Mouse (Mus musculus): ENCODE results near the gene Ufd1.

The Ufd1 gene

GRCm38 (mm10) chr16:18811468-18812384 lies at the start of gene Ufd1, which contains the start of gene Cdc45:
Gene Ufd1 (plus strand): TSS chr16:18811779.
Gene Cdc45 (minus strand): TSS chr16:18811987.
- DNase-seq (ENCODE audit: low read depth, low spot score), result peak; percentile 88

- DNase-seq (ENCODE audit: low read depth, low spot score), result no peak
Measured at GRCm38 (mm10) chr16:18762960-18763359, 48.6 kb upstream of the Ufd1 start.

- no peak for DNase-seq (ENCODE audit: low read depth, low spot score)
Measured at GRCm38 (mm10) chr16:18766390-18766789, 45.2 kb upstream of the Ufd1 start.

GRCm38 (mm10) chr16:18769501-18769900 lies 42.1 kb upstream of the Ufd1 start:
- DNase-seq (ENCODE audit: low read depth, low spot score), result no peak

- DNase-seq (ENCODE audit: low read depth, low spot score), result no peak
Measured at GRCm38 (mm10) chr16:18773936-18774335, 37.6 kb upstream of the Ufd1 start.

- DNase-seq (ENCODE audit: low read depth, low spot score), result no peak
Measured at GRCm38 (mm10) chr16:18775621-18776555, 35.7 kb upstream of the Ufd1 start.

- peak; percentile 39 for DNase-seq (ENCODE audit: low read depth, low spot score)
Measured at GRCm38 (mm10) chr16:18776556-18777100, 35.0 kb upstream of the Ufd1 start, which contains the start of gene Cldn5. Gene Cldn5 (plus strand): TSS chr16:18776847.

- no peak for DNase-seq (ENCODE audit: low read depth, low spot score)
Measured at GRCm38 (mm10) chr16:18777101-18778080, 34.2 kb upstream of the Ufd1 start.

- DNase-seq (ENCODE audit: low read depth, low spot score), result no peak
Measured at GRCm38 (mm10) chr16:18778461-18778860, 33.1 kb upstream of the Ufd1 start.

GRCm38 (mm10) chr16:18781810-18782209 lies 29.8 kb upstream of the Ufd1 start:
- no peak for DNase-seq (ENCODE audit: low read depth, low spot score)

GRCm38 (mm10) chr16:18785025-18785424 lies 26.6 kb upstream of the Ufd1 start:
- DNase-seq (ENCODE audit: low read depth, low spot score), result no peak

GRCm38 (mm10) chr16:18785485-18785884 lies 26.1 kb upstream of the Ufd1 start:
- no peak for DNase-seq (ENCODE audit: low read depth, low spot score)

- no peak for DNase-seq (ENCODE audit: low read depth, low spot score)
Measured at GRCm38 (mm10) chr16:18786652-18787051, 24.9 kb upstream of the Ufd1 start.

- no peak for DNase-seq (ENCODE audit: low read depth, low spot score)
Measured at GRCm38 (mm10) chr16:18788627-18789406, 22.8 kb upstream of the Ufd1 start.

GRCm38 (mm10) chr16:18795223-18795899 lies 16.2 kb upstream of the Ufd1 start:
- DNase-seq (ENCODE audit: low read depth, low spot score), result no peak

- no peak for DNase-seq (ENCODE audit: low read depth, low spot score)
Measured at GRCm38 (mm10) chr16:18796645-18797044, 14.9 kb upstream of the Ufd1 start.

GRCm38 (mm10) chr16:18798151-18798550 lies 13.4 kb upstream of the Ufd1 start:
- no peak for DNase-seq (ENCODE audit: low read depth, low spot score)

- no peak for DNase-seq (ENCODE audit: low read depth, low spot score)
Measured at GRCm38 (mm10) chr16:18798841-18799240, 12.7 kb upstream of the Ufd1 start.

- DNase-seq (ENCODE audit: low read depth, low spot score), result no peak
Measured at GRCm38 (mm10) chr16:18805746-18806145, 5.8 kb upstream of the Ufd1 start.

Measured in skeletal muscle tissue, adult 2 months (tissue).